Mouse (Mus musculus) limb, embryonic 15.5 days (tissue): Measurements from ENCODE around the gene Stat5a. TPM values are rescaled to one million over a fixed set of nuclear protein-coding genes. Genes with fewer than 3 reads are reported as not detected.
A peak's percentile ranks its signal among the peaks of the same experiment; 100 is the strongest.

Experiments used
- ATAC-seq: fragments of 200-750 bp; cut with Nextera tagmentation; 2 replicates; pipeline ENCODE4 v1.8.0; 2017; ENCODE audit warnings: low read depth, moderate TSS enrichment; ENCODE audit not compliant: insufficient number of reproducible peaks, low FRiP score, low TSS enrichment
- H3K27ac ChIP-seq: fragments of 300-500 bp; sonication (generic); 2 replicates; pipeline ENCODE4 v1.5.1; 2015; ENCODE audit warnings: moderate library complexity, mild to moderate bottlenecking, inconsistent platforms
- H3K27me3 ChIP-seq: fragments of 300-500 bp; sonication (generic); 2 replicates; pipeline ENCODE4 v1.6.1; 2015; ENCODE audit warnings: inconsistent platforms
- H3K36me3 ChIP-seq: fragments of 300-500 bp; sonication (generic); 2 replicates; pipeline ENCODE4 v1.6.1; 2015; ENCODE audit warnings: inconsistent platforms
- H3K4me1 ChIP-seq: fragments of 300-500 bp; sonication (generic); 2 replicates; pipeline ENCODE4 v1.6.1; 2015; ENCODE audit warnings: inconsistent platforms
- H3K4me2 ChIP-seq: fragments of 300-500 bp; sonication (generic); 2 replicates; pipeline ENCODE4 v1.6.1; 2015; ENCODE audit warnings: mild to moderate bottlenecking, inconsistent platforms
- H3K4me3 ChIP-seq: fragments of 300-500 bp; sonication (generic); 2 replicates; pipeline ENCODE4 v1.5.1; 2015; ENCODE audit warnings: mild to moderate bottlenecking, inconsistent platforms
- H3K9ac ChIP-seq: fragments of 300-500 bp; sonication (generic); 2 replicates; pipeline ENCODE4 v1.6.1; 2015; ENCODE audit warnings: inconsistent platforms
- H3K9me3 ChIP-seq: fragments of 300-500 bp; sonication (generic); 2 replicates; pipeline ENCODE4 v1.6.1; 2016; ENCODE audit warnings: inconsistent platforms
- WGBS: fragments of 180-500 bp; shearing (Covaris S2); methylation state at CpG from one replicate; pipeline ENCODE4 v1.1.7; 2015; 5-methylcytosine and 5-hydroxymethylcytosine counted together
- polyA plus RNA-seq: library from polyadenylated mRNA; unstranded; fragments of >200 nt; fragmentation: Nextera tagmentation; extraction: Ambion mirVana; gene quantifications from 2 replicates; pipeline ENCODE4 v1.2.1, GENCODE M21; 2015

Gene Stat5a
- polyA plus RNA-seq, 1 experiment from 2014 or later: 9.4 TPM

DNA sequence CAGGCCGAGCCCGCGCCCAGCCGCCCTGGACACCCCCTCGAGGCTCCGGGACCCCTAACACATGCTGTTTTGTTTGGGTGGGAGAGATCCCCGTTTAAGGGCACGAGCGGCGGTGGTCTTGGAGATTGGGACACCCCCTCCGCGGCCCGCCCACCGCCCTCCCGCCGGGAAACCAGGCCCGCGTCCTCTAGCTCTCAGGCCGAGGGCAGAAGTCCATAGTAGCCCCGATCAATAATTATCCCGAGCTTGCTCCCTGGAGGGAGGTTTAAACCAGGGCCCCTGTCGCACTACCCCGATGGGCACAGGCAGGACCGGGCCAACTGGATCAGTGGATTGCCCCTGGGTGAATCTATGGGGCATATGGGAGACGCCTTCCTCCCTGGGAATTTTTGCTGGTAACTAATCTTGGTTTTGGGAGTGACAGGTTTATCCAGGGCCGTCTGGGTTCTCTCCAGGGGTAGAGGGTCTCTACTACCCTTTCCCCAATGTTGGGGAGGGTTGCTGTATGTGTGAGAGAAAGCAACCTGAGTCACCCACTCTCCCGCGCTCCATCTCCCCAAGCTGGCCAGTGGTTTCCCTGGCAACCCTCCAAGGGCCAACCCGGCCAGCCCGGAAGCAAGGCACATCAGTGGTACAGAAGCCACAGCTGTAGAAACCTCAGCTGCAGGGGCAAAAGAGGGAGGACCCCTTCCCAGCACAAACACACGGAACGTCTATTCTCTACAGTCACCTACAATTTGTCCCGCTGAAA lies 8.2 kb upstream of the Stat5a start:
- peaks cover 7% of the 10 kb centered on the region; the same call in 1 of the 2 replicates for H3K27me3 ChIP-seq
- peak overlapping the region; percentile 83 for H3K4me2 ChIP-seq
- no peaks in the 10 kb centered on the region for H3K9me3 ChIP-seq
- peak overlapping the region; percentile 96 for H3K9ac ChIP-seq
- H3K4me3 ChIP-seq: peak overlapping the region; percentile 99
- H3K27ac ChIP-seq: peak overlapping the region; percentile 87
- WGBS: 2% methylated on average over 33 of the region's 33 CpGs
- H3K4me1 ChIP-seq: peaks cover 24% of the 10 kb centered on the region
- ATAC-seq: 0 out of 2 replicates have a peak, but pooled peaks have one; percentile 5
- no peaks in the 10 kb centered on the region for H3K36me3 ChIP-seq

DNA sequence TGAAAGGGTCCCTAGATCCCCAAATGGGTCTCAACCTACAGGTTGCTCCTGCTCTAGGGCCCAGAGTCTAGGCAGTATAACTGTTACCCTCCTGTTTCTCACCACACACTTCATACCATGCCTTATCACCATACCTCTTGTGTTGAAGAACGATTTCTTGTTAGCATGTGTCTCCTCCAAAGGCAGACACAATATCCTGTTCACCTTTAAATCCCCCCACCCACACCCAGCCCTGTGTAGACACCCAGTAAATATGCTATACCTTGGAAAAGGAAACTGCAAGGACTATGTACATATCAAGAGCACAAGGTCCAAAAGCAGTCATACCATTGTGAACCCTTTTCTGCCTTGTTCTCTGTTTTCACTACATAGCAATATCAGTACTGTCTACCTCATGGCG lies 7.1 kb upstream of the Stat5a start:
- Histone ChIP-seq H3K4me1 (peaks cover 24% of the 10 kb centered on the region), H3K9me3 (no peaks in the 10 kb centered on the region), H3K9ac (no peak overlapping the region), H3K27me3 (peaks cover 17% of the 10 kb centered on the region), H3K4me2 (no peak overlapping the region), H3K36me3 (no peaks in the 10 kb centered on the region), H3K4me3 (no peak overlapping the region), H3K27ac (no peak overlapping the region)
- WGBS: 92% methylated on average over 2 of the region's 2 CpGs
- ATAC-seq: no peak

DNA sequence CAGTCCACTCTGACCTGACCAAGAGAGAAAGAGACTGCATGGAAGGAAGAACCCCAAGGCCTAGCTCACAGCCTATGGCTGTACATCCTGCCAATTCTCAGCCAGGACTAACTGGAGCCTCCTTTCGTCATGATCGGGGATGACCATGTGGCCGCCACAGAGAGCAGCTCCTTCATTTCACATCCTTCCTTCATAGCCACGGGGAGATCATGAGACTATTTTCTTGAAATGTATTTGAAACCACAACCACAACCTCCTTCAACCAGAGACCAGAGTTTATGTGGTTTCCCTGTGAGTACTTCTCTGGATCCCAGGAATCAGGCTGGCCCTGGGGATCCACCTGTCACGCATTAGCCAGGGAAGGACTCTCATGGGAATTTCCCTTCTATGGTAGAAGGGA lies 6.1 kb upstream of the Stat5a start:
- H3K27me3 ChIP-seq: peaks cover 20% of the 10 kb centered on the region
- H3K36me3 ChIP-seq: no peaks in the 10 kb centered on the region
- H3K9me3 ChIP-seq: no peaks in the 10 kb centered on the region
- no peak overlapping the region for H3K27ac ChIP-seq
- ATAC-seq: no peak
- no peak overlapping the region for H3K4me3 ChIP-seq
- H3K4me1 ChIP-seq: peaks cover 22% of the 10 kb centered on the region
- H3K9ac ChIP-seq: no peak overlapping the region
- WGBS: 78% methylated on average over 5 of the region's 5 CpGs
- H3K4me2 ChIP-seq: no peak overlapping the region

DNA sequence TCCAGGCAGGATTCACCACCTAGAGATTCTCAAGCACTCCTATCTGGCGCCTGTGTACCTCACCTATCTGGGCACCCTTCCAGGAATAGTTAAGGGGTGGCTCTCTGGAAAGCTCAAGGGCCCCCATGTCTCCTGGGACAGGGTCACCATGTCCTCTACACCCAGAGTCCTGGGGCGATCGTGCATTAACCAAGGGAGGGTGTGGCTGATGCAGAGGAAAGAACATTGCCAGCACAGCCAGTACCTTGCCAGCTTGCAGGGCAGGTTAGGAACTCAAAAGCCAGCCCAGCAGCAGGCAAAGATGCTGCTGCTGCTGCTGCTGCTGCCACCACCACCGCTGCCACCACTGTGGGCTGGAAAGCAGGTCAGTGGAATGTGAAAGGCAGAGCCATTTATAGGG lies 4.9 kb upstream of the Stat5a start:
- Histone ChIP-seq H3K27ac (no peak overlapping the region), H3K27me3 (peaks cover 27% of the 10 kb centered on the region), H3K4me1 (peaks cover 18% of the 10 kb centered on the region), H3K4me3 (no peak overlapping the region), H3K9ac (no peak overlapping the region), H3K4me2 (no peak overlapping the region), H3K9me3 (no peaks in the 10 kb centered on the region), H3K36me3 (no peaks in the 10 kb centered on the region)
- 46% methylated on average over 4 of the region's 4 CpGs for WGBS
- no peak for ATAC-seq

DNA sequence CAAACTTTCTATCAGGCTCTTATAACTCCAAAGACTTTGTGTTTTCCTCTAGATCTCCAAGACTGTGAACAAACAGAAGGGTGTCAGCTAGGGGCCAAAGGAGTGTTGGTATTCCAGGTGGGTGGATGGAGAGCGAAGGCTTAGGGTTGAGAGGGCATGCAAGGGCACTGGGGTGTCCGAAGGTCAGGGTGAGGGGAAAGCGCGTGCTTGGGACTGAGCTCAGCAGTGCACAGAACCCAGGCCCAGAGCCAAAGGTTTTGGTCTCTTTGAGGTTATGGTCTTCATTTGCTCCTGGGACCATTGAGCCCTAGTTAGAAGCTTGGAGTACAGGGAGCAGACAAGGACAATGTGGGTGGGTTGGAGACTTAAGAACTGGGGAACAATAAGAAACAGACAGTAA lies 4.0 kb upstream of the Stat5a start:
- H3K27ac ChIP-seq: no peak overlapping the region
- no peaks in the 10 kb centered on the region for H3K9me3 ChIP-seq
- H3K4me3 ChIP-seq: no peak overlapping the region
- peaks cover 30% of the 10 kb centered on the region for H3K27me3 ChIP-seq
- no peak overlapping the region for H3K4me2 ChIP-seq
- H3K4me1 ChIP-seq: peaks cover 21% of the 10 kb centered on the region
- WGBS: 90% methylated on average over 4 of the region's 4 CpGs
- H3K9ac ChIP-seq: no peak overlapping the region
- no peaks in the 10 kb centered on the region for H3K36me3 ChIP-seq
- no peak for ATAC-seq

DNA sequence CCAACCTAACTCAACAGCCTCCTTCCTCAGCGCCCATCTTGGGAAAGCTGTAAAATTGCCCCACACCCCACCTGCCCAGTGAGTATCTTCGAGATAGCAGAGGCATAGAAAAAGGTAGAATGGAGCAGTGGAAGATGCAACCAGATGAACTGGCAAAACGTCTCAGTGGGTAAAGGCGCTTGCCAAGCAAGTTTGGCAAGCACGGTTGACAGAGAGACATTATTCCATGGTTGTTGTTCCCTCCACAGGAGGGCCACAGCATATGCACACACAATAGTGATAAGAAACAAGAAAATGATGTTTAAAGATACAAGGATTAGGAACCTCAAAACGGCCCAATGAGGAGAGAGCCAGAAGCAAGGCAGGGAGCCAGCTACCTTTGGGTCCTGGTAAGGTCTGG lies 1.2 kb upstream of the Stat5a start:
- 64% methylated on average over 6 of the region's 6 CpGs for WGBS
- Histone ChIP-seq H3K4me3 (no peak overlapping the region), H3K9ac (no peak overlapping the region), H3K27ac (no peak overlapping the region), H3K4me2 (no peak overlapping the region), H3K36me3 (no peaks in the 10 kb centered on the region), H3K27me3 (peaks cover 42% of the 10 kb centered on the region), H3K4me1 (peaks cover 29% of the 10 kb centered on the region), H3K9me3 (no peaks in the 10 kb centered on the region)
- ATAC-seq: no peak

DNA sequence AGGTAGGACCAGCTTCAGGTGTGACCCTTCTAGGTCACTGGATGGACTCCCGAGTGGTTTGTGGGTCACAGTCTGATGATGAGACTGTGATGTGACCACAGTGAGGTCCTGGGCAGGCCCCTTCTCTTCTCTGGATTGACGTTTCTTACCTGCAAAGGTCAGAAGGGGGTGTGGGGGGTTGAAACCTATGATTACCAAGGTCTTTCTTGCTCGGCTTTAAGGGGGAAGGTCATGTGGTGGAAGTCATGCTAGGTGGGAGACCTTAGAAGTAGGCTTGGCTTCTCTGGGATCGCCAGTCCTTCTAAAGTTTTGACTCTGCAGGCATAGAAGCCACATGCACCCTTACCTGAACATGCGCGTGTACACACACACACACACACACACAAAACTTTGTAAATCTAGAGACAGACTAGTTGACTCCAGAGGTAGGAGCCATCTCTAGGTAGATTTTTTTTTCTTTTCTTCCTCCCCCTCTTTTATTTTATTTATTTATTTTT lies 476 bp downstream of the Stat5a start:
- H3K4me2 ChIP-seq: peak overlapping the region; percentile 67
- H3K27me3 ChIP-seq: peaks cover 41% of the 10 kb centered on the region
- no peak for ATAC-seq
- H3K36me3 ChIP-seq: 0 out of 2 replicates have a peak, but pooled peaks cover 4% of the 10 kb centered on the region
- H3K9me3 ChIP-seq: no peaks in the 10 kb centered on the region
- H3K4me3 ChIP-seq: peak overlapping the region; percentile 50
- no peak overlapping the region for H3K9ac ChIP-seq
- 40% methylated on average over 6 of the region's 6 CpGs for WGBS
- H3K27ac ChIP-seq: no peak overlapping the region
- H3K4me1 ChIP-seq: peaks cover 29% of the 10 kb centered on the region

DNA sequence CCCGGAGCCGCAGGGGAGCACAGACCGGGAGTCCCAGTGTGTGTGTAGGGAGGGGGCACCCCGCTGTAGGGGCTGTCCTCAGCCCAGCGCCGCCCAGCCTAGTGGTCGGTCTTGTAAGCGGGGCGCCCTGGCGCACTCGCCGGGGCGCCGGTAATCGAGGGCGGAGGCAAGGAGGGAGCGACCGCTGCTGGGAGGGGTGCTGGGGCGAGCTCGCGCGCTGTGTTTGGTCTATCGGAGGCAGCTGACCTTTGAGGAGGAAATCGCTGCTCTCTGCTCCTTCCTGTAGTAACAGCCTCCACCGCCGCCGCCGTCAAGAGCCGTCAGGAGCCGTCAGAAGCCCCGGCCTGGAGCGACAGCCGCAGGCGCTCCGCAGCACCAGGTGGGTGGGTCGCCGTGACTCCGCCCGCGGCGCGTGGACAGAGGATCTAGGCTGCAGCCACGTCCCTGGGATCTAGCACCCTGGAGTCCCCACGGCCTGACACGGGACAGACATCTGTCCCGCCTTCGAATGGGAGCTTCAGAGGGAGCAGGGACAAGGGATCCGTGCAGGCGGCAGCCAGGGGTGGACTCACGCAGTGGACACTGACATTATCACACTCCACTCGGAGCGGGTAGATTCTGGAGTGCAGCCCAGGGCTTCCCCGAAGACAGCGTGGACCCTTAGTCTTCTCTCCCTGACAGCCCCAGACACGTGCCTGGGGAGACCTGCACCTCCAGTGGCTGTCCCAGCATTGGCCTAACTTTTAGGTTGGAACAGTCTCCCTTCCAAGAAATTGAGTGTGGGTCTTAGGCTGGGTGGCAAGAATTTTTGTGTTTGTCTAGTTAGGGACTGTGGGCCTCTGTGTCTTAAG lies 1.3 kb downstream of the Stat5a start:
- H3K4me1 ChIP-seq: peaks cover 29% of the 10 kb centered on the region
- H3K27ac ChIP-seq: peak overlapping the region; percentile 11
- 0 out of 2 replicates have a peak, but pooled peaks cover 4% of the 10 kb centered on the region for H3K36me3 ChIP-seq
- 3% methylated on average over 53 of the region's 55 CpGs for WGBS
- peak overlapping the region; percentile 50 for H3K4me3 ChIP-seq
- ATAC-seq: peak; percentile 74
- peak overlapping the region; percentile 67 for H3K4me2 ChIP-seq
- H3K9me3 ChIP-seq: no peaks in the 10 kb centered on the region
- peaks cover 35% of the 10 kb centered on the region for H3K27me3 ChIP-seq
- peak overlapping the region; percentile 42 for H3K9ac ChIP-seq

DNA sequence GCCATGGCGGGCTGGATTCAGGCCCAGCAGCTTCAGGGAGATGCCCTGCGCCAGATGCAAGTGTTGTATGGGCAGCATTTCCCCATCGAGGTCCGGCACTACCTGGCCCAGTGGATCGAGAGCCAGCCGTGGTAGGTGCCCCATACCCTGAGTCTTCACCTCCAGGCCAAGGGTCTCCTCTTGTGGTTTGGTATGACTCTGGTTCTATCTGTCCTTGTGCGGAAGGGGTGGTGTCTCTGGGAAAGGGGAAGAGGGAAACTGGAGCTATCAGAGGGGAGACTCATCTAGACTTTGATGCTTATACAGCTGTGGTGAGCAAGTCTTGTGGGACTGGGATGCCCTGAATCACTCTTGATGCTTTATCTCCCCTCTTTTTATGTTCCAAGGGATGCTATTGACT lies 2.2 kb downstream of the Stat5a start:
- Histone ChIP-seq H3K36me3 (0 out of 2 replicates have a peak, but pooled peaks cover 4% of the 10 kb centered on the region), H3K4me3 (no peak overlapping the region), H3K4me1 (peaks cover 29% of the 10 kb centered on the region), H3K4me2 (peak overlapping the region; percentile 67), H3K27ac (no peak overlapping the region), H3K9ac (no peak overlapping the region), H3K27me3 (peaks cover 33% of the 10 kb centered on the region), H3K9me3 (no peaks in the 10 kb centered on the region)
- 87% methylated on average over 7 of the region's 7 CpGs for WGBS
- no peak for ATAC-seq

DNA sequence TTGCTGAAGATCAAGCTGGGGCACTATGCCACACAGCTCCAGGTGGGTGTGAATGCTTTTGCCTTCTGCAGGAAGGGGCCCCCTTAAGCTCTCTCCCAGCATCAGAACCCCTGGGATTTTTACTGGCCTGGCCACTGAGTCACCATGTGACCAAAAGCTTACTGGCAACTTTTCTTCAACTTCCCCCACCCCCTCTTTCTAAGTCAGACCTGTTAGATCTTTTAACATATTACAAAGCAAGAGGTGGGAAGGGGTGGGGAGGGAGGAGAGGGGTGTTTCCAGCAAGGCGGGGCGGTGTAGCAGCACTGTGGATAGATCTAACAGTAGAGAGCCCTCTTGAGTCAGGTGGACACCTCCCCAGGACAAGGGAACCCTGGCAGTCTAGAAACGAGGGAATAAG lies 2.7 kb downstream of the Stat5a start:
- Histone ChIP-seq H3K4me2 (no peak overlapping the region), H3K9ac (no peak overlapping the region), H3K9me3 (no peaks in the 10 kb centered on the region), H3K4me3 (no peak overlapping the region), H3K27me3 (peaks cover 28% of the 10 kb centered on the region), H3K27ac (no peak overlapping the region), H3K36me3 (0 out of 2 replicates have a peak, but pooled peaks cover 4% of the 10 kb centered on the region), H3K4me1 (peaks cover 29% of the 10 kb centered on the region)
- no peak for ATAC-seq
- WGBS: 35% methylated on average over 3 of the region's 3 CpGs

DNA sequence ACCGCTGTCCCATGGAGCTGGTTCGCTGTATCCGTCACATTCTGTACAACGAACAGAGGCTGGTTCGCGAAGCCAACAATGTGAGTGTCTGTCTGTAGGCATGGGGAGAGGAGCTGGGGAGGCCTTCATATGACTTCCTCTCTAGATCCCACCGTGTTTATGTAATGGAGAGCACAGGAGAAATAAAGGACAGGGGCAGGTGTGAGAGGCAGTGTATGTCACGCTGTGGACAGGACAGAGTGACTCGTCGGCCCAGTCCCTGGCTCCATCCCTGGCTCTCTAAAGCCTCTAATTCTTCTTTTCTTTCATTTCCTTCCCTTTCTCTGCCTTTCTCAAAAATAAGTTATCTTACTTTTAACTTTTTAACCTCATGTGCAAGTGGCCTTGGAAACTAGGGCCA lies 4.0 kb downstream of the Stat5a start:
- no peak overlapping the region for H3K27ac ChIP-seq
- no peak overlapping the region for H3K4me3 ChIP-seq
- WGBS: 86% methylated on average over 10 of the region's 10 CpGs

DNA sequence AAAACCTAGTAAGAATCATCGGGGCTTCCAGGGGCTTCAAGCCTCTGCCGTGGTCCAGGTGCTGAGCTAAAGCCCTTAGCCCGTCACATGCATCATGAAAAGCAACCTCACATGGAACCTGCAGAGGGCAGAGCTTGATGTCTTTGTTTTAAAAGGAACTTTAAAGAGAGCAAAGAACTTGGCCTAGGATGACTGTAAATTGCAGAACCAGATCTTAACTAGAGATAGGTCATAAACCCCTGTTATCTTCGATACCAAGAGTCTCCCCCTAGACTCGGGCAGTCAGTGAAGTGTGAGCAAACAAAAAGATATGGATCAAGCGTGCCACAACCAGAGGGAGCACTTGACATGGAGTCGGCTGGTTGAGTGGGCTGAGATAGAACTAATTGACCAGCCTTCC lies 6.5 kb downstream of the Stat5a start:
- ATAC-seq: no peak
- Histone ChIP-seq H3K27me3 (peaks cover 12% of the 10 kb centered on the region; the same call in 1 of the 2 replicates), H3K4me1 (peaks cover 13% of the 10 kb centered on the region), H3K4me2 (no peak overlapping the region), H3K9me3 (no peaks in the 10 kb centered on the region), H3K9ac (no peak overlapping the region), H3K4me3 (no peak overlapping the region), H3K27ac (no peak overlapping the region), H3K36me3 (0 out of 2 replicates have a peak, but pooled peaks cover 4% of the 10 kb centered on the region)
- WGBS: 83% methylated on average over 7 of the region's 7 CpGs

More for the DNA sequence above, 4.0 kb downstream of the Stat5a start:
- no peak overlapping the region for H3K4me2 ChIP-seq
- 0 out of 2 replicates have a peak, but pooled peaks cover 4% of the 10 kb centered on the region for H3K36me3 ChIP-seq
- H3K9ac ChIP-seq: no peak overlapping the region
- H3K9me3 ChIP-seq: no peaks in the 10 kb centered on the region
- H3K27me3 ChIP-seq: peaks cover 23% of the 10 kb centered on the region
- no peak for ATAC-seq
- peaks cover 29% of the 10 kb centered on the region for H3K4me1 ChIP-seq
